Mouse (Mus musculus) ovary, adult 18-20 months (tissue): Measurements from ENCODE around the gene Gm9970.
"Not testable (repeated sequence)": the region's sequence is repeated elsewhere in the genome, so short reads cannot be mapped to it uniquely, and the experiment has no call there.

Source experiments
- DNase-seq: peaks from one replicate; pipeline ENCODE4 v3.0.0; 2022; ENCODE audit warnings: low spot score, mixed read lengths

The Gm9970 gene

DNA sequence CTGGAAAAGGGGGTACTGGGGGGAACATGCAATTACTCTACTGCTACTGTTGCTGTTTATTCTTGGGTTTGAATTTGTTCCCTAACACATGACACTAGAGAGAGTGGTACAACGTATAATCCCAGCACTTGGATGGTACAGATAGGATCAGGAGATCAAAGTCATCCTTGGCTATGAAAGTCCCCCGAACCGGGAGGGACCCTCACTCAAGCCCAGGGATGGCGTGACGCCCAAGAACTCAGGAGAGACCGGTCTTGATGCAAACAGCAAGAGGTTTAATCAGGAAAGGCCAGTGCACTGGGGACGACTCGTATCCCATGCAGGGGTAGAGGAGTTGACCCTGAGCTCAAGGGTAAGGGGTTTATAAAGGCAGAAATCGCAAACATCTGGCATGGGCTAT is 18.3 kb downstream of the Gm9970 start:
- DNase-seq, result no peak

DNA sequence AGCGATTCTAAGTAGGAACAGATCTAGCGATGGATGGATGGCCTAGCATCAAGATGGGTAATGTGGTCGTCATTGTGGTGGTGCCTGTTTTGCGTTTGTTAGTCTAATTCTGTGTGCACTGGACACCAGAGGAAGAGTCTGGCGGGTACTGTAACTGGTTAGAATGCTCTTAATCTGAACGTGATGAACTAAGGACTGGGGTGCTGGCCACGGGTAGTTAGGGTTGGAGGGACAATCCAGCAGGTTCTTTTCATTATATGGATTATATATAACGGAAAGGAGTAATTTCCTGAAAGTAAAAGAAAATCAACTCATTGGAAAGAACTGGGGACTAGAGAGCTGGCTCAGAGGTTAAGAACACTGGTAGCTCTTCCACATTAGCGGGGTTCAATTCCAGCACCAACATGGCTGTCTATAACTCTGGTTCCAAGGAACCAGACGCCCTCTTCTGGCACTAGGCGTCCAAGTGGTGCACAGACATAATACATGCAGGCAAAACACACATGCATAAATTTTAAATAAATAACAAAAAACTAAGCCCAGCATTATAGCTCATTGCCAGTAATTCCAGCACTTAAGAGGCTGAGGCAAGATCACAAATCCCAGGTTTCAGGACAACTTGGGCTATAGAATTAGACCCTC is 19.6 kb downstream of the Gm9970 start:
- DNase-seq, result no peak

DNA sequence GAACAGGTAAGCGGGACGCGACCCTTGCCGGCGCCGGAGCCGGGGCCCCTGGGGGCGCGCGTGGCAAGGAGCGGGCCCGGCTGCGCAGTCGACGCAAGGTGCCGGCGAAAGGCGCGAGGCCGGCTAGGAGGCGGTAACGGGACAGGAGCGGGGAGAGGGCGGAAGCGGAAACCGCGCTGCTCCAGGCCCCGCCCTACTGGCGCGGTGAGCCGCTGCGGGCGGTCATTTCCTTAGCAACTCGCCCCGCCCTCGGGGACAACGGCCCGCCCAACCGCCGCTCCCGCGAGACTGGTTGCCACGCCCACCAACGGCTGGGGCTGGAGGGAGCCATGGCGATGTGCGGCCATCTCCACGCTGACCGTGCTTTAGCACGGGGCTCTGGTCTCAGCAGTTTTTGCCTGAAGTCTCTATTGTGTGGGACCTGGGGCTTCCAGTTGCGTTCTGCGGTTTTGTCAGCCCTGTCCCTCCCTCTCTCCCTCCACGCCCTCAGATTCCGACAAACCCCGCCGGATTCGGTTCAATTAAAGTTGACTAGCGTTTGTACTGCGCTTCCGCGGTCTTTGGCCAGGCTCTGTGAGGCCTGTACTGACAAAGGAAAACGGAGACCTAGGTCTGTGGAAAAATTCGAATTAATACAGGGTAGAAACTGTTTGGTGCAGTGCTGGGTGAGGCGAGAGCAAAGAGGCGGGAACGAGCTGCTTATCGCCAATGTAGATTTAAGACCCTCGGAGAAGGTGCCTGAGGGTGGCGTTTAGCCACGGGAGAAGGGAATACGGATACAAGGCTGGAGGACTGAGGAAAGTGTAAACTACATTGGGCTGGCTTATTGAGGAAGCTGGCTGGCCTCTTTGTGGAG is 20.4 kb downstream of the Gm9970 start, which contains the start of gene Ppm1g:
TSS of gene Ppm1g (minus strand) at position 240 of the 856 bp plus-strand sequence.
- peak; percentile 94 for DNase-seq

DNA sequence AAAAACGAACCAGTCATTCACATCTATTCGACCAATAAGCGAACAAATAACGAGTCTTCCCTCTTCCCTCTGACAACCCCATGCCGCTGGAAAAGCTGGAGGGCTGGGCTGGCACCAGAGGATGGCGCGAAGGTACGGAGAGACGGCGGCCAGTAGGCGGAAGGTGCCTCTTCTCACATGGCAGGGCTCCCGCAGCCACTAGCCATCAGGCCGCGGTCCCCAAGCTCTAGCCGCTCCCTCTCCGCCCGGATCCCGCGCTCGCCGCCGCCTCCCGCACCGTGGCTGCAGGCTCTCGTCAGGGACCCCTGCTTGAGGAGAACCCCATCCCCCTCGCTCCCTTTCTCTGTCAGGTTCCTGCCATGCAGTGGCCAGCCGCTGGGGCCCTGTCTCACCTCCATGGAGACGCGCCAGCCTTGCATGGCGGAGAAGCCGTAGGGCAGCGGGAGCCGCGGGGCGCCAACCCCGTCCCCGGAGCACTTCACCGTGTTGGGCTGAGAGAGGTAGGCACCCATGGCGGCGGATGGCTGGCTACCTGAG is 21.1 kb downstream of the Gm9970 start:
- peak; percentile 29 for DNase-seq

DNA sequence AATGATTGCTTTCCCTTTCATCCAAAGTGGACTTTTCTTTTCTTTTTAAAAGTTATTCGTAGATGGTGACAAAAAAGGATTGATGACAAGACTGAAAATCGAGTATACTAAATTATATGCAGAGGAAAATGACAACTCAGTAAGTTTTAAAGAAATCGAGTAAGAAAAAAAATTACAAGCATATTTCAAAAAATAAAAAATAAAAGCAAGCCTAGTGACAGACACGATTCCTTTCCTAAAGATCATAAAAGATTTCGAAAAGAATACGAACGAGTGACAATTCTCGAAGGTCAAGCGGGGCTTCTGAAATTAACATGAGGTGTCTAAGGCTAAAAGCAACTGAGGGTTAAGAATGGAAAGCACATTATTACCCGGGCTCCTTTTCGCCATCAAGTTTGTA is 21.6 kb downstream of the Gm9970 start:
- DNase-seq, result no peak

DNA sequence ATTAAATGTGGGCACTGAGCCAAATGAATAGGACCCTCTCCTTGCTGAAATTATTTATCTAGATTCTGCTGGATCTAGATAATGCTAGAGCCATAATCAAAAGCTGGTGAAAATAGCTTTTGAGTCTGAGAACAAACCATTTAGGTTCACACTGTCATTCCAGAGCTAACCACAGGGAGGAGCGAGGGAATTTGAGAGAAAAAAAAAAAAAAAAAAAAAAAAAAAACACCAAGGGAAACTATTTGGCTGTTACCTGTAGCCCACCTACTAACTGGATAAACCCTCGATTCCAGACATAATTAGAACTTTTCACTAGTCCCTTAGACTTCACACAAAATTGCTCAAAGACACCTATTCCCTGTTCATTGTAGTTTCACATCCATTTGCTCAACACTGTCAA is 22.0 kb downstream of the Gm9970 start:
- no peak for DNase-seq

DNA sequence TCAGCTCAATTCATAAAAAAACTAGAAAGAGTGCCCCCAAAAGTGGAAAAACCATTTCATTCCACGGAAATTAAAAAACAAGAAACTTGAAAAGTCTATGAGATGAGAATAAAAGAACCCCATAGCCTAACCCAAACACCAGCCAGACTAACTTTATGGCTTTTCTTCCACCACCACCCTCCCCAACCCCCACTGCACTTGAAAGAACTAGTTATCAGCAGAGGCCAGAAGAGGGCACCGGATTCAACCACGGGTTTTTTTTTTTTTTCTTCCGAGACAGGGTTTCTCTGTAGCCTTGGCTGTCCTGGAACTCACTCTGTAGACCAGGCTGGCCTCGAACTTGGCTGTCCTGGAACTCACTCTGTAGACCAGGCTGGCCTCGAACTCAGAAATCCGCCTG is 22.7 kb downstream of the Gm9970 start:
- no peak for DNase-seq

DNA sequence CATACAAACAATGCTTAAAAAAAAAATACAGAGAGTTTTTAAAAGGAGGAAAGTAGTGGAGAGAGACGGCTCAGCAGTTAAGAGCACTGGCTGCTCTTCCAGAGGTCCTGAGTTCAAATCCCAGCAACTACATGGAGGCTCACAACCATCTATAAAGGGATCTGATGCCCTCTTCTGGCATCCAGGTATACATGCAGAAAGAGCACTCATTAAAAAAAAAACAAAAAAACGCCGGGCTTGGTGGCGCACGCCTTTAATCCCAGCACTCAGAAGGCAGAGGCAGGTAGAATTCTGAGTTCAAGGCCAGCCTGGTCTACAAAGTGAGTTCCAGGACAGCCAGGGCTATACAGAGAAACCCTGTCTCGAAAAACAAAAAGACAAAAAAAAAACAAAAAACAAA is 24.5 kb downstream of the Gm9970 start:
- not testable (repeated sequence) for DNase-seq

DNA sequence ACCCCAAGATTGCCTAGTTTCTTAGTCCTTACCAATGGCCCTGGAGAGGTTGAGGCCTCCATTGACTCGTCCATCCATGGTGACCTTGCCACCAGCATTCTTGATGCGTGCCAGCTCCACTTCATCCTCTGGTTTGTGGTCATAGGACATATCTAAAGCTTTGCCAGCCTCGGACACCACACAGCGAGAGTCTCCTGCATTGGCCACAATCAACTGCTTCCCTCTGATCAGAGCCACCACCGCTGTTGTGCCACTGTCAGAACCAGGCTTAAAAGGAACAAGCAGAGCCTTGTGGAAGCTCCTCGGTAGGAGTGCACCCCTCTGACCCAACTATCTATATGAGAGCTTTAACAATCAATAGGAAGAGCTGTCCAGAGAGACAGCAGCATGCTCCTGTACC is 36.6 kb downstream of the Gm9970 start:
- no peak for DNase-seq

DNA sequence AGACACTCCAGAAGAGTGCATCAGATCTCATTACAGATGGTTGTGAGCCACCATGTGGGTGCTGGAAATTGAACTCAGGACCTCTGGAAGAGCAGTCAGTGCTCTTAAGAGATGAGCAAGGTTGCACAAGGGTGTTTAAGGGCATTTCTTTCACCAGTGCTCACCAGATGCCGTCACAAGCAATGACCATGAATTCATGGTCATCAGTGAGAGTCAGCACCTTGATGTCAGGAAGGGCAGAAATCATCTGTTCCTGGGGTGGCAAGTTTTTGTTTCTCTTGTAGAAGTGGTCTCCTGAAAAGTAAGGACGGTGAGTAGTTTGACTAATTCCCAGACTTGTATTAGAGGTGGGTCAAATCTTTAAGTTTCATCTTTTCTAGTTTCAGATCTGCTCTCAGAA is 37.2 kb downstream of the Gm9970 start:
- DNase-seq, result no peak

DNA sequence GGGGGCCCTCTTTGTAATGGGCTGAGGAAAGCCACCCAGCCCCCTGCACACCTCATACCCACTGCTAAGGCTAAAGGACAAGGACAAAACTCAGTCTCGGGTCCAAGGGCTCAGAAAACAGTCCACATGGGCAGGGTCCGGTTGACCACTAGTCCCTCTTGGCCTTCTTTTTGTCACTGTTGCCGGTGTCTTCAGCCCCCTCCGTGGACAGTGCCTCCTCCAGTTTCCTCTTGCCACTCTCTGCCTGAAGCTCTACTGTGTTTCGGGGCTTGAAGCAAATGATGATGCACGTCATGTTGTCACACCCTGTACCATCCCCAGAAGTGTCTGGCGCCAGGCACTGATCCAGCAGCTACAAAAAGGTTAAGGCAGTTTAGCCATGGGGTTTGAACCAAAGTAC is 38.1 kb downstream of the Gm9970 start:
- no peak for DNase-seq

DNA sequence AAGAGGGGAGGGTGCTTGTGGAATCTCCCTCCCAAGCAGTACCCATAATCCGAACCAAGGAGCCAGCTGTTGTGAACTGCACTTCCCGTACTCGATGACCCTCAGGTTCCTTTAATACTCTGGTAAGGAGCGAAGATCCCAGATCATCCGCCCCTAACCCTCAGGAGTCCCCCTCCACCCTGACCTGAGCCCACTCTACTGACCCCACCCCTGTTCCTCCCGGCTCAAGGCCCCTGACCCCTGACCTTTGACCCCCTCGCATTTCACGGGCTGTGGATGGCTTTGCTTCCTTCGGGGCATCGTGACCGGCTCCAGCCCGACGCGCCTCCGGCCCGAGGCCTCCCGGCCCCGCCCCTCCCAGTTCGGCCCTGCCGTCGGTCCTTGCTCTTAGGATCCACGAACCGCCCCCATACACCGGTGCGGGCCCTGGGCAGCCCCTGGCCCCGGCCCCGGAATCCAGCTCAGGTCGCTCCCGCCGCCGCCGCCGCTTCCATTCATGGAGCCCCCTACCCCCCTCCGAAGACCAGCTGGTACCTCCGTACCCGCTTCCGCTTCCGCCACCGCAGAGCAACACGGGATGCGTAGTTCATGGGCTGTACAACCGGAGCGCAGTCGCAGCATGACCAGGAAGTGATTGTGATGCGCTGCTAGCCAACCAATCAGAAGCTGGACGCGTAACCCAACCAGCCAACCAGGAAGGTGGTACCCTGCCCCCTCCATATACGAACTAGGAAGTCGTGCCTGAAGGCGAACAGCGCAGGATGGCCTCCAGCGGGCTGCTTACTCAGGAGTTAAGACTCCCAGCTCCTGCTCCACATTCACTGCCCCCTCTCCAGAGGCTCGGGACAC is 39.1 kb downstream of the Gm9970 start, which contains the start of gene Zfp513:
TSS of gene Zfp513 (minus strand) at position 562 of the 849 bp plus-strand sequence.
- DNase-seq, result peak; percentile 97

DNA sequence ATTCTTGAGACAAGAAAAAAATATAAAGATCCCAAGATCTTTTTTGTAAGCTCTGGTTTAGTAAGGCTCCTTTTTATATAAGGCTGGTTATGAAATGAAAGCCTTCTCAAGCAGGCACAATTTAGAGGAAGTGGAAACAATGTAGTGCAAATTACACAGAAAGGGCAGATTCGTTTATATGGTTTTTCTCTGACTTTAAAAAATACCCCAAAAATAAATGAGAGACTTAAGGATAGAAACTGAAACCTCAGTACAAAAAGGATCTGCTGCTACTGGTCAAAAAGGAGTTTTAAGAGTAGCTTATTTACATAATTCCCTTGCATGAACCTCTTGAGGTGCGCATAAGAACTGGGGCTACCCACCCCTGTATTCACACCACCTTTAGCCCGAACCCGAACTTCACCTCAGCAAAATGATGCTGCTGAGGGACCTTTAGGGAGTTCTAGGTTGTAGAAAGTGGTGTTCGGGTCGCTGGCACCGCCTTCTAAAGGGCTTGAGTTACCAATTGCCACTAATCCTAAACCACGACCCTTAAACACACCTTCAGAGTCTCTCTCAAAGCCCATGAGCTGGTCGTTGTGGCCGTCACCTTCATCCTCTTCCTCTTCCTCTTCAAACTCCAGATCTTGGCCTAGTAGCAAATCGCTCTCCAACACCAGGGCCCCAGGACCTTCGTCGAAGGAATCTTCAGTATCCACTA is 39.8 kb downstream of the Gm9970 start:
- no peak for DNase-seq

DNA sequence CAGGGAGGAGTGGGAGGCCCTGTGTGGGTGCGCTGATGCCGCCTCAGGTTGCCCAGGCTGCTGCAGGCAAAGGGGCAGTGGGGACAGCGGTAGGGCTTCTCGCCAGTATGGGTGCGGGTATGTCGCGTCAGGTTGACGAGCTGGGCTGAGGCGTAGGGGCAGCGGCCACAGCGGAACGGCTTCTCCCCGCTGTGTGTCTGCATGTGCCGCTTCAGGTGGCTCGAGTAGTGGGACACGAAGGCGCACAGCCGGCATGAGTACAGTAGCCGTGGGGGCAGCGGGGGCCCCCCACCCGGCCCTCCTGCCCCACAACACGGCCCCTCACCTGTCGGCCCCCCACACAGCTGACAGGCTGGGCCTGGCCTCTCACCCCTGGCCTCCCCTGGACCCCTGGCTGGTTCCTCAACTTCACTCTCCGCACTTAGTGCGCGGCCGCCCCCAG is 40.7 kb downstream of the Gm9970 start:
- DNase-seq, result no peak

DNA sequence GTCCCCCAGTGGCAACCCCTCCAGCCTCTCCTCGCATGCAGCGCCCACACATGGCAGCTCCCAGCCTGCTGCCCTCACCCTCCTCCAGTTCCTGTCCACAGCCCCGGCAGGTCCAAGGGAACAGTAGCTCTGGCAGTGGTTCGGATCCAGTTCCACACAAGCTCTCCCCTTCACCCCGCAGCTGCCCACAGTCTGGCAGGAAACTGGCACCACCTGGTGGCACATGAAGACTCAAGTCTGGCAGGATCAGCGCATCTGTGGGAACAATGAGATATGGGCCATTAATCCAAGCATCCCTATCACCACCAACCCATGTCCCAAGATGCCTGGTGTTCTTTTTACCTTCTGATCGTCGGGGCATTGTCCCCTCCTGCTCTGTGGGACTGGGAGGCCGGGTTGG is 41.1 kb downstream of the Gm9970 start:
- no peak for DNase-seq

DNA sequence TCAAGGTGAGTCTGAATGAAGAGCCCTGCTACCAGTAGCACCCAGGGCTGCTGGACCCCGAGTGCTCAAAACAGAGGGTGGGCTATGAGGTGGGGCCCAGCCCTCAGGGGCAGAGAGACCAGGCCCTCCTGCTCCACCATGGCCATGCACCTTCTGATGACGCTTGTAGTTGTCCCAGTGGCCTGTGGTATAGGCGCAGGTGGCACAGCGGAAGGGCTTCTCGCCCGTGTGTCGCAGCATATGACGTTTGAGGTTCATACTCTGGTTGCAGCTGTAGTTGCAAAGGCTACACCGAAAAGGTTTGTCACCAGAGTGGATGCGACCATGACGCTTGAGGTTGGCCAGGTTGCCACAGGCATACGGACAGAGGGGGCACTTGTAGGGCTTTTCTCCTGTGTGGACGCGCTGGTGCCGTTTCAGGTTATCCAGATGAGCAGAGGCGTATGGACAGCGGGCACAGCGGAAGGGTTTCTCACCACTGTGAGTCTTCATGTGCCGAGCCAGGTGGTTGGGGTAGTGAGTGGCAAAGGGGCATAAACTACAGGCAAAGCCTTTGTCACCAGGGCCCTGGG is 41.6 kb downstream of the Gm9970 start:
- no peak for DNase-seq

DNA sequence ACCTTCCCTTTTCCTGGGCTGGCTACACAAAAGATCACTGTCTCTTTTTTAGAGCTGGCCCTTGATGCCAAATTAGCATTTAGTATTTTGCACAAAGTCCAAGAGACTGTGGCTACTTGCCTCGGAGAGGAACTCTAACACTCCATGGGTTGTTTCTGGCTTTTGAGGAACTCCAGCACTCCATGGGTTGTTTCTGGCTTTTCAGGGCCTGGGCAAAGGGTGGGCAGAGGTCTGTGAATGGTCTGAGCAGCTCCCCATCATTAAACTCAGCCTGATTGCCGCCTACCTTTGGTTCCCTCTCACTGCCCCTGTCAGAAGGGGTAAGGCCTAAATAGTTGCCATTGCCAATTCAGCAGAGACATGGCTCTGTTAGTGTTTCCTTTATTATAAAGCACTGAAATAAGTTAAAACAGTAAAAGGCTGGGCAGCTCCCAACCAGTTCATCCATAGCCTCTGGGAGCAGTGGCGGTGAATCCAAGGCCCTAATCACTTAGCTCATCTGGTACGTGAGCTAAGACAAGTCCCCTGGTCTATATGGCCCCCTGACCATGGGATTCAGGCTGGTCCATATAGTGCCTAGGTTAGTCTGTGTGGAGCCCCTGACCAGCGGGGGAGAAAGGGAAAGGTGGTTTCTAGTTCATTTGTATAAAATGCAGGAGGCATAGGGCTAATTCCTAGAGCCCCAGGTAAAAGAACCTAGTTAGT is 42.3 kb downstream of the Gm9970 start:
- no peak for DNase-seq

DNA sequence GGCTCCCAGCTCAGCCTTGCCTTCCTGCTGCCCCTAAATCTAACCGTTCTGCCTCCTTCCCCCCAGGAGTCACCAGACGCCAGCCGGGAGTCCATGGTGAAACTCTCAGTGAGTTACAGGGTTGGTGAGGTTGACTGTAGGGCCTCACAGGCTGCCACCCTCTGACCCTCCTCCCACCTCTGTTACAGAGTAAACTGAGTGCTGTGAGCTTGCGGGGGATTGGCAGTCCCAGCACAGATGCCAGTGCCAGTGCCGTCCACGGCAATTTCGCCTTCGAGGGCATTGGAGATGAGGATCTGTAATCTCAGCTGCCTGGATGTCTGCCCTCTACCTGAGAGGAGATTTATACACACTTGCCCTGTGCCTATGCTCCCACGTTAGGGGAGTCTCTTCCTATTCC is 42.9 kb downstream of the Gm9970 start:
- DNase-seq, result no peak

DNA sequence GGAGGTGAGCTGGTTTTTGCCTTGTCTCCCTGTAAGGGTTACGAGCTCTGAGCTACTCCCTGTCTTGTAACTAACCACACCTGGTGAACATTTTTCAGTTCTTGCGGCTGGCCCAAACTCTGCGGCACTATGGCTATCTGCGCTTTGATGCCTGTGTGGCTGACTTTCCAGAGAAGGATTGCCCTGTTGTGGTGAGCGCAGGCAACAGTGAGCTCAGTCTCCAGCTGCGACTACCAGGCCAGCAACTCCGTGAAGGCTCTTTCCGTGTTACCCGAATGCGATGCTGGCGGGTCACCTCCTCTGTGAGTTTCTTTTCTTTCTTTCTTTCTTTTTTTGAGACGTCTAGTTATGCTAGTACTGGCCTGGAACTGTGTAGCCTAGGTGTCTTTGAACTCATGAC is 44.0 kb downstream of the Gm9970 start:
- DNase-seq, result no peak

DNA sequence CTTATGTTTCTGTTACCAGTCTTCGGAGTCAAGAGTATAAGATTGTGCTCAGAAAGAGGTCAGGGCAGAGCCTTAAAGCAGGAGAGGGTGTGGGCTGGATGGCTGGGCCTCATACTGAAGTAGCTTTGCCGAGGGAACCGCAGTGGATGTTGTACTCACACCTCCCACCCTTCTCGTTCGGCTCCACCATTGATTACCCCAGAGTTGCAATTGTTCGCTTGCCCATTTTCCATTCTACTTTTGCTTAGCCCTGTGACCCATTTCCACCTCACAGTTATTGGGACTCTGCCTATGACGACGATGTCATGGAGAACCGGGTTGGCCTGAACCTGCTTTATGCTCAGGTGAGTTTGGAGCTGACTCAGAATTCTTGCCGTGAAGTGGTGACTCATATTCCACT is 44.8 kb downstream of the Gm9970 start:
- no peak for DNase-seq

DNA sequence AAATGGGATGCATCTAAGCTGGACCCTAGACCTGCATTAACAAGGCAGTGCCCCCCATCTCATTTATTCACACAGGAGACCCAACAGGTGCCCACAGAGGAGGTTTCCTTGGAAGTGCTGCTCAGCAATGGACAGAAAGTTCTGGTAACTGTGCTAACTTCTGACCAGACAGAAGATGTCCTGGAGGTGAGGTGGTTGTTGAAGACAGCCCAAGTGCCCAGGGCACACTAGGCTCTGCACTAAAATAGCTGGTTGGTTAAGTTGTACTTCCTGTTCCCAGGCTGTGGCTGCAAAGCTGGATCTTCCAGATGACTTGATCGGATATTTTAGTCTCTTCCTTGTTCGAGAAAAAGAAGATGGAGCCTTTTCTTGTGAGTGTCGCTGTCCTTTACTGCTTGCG is 45.4 kb downstream of the Gm9970 start:
- no peak for DNase-seq
